Mouse (Mus musculus): ENCODE data around the gene Crat.

Crat gene

GRCm38 (mm10) chr2:30366203-30366602 lies 49.4 kb downstream of the Crat start:
- DNase-seq (ENCODE audit: low spot score), result no peak

- DNase-seq (ENCODE audit: low spot score), result no peak
These were observed 50.1 kb downstream of the Crat start for GRCm38 (mm10) chr2:30365281-30366069.

GRCm38 (mm10) chr2:30363773-30364650 lies 51.6 kb downstream of the Crat start, which contains the start of gene Miga2:
Gene Miga2, plus strand, starts transcription at chr2:30364233.
- peak; percentile 100 for DNase-seq (ENCODE audit: low spot score)

GRCm38 (mm10) chr2:30362865-30363264 lies 52.7 kb downstream of the Crat start:
- no peak for DNase-seq (ENCODE audit: low spot score)

- DNase-seq (ENCODE audit: low spot score), result no peak
These were observed 55.0 kb downstream of the Crat start for GRCm38 (mm10) chr2:30360626-30361025.

GRCm38 (mm10) chr2:30358533-30359531 lies 56.8 kb downstream of the Crat start, which contains the start of gene Sh3glb2:
Gene Sh3glb2, minus strand, starts transcription at chr2:30359337.
- peak; percentile 83 for DNase-seq (ENCODE audit: low spot score)

- peak; percentile 72 for DNase-seq (ENCODE audit: low spot score)
These were observed 57.8 kb downstream of the Crat start for GRCm38 (mm10) chr2:30357552-30358510.

- DNase-seq (ENCODE audit: low spot score), result no peak
These were observed 58.7 kb downstream of the Crat start for GRCm38 (mm10) chr2:30356906-30357305.

- DNase-seq (ENCODE audit: low spot score), result no peak
These were observed 59.3 kb downstream of the Crat start for GRCm38 (mm10) chr2:30356266-30356665.

GRCm38 (mm10) chr2:30355861-30356260 lies 59.8 kb downstream of the Crat start:
- no peak for DNase-seq (ENCODE audit: low spot score)

GRCm38 (mm10) chr2:30351149-30351548 lies 64.5 kb downstream of the Crat start:
- DNase-seq (ENCODE audit: low spot score), result peak; percentile 31

Data from embryo, embryonic 10 days (tissue).